Mouse (Mus musculus) MEL (cell line): ENCODE data around the gene Lamp1.

ENCODE experiments used
- CTCF ChIP-seq, 3 experiments: IDR thresholded peaks in 2 of 3; conservative IDR thresholded peaks in 1 of 3; 2 replicates each; pipeline ENCODE4 v1.5.1; 2011 to 2012; ENCODE audit warnings: low read length in 3 of 3, low read depth in 2 of 3, mild to moderate bottlenecking in 2 of 3, improper control_type of control experiment in 1 of 3, inconsistent platforms in 1 of 3, mixed read lengths in 1 of 3, moderate library complexity in 1 of 3; ENCODE audit not compliant: control insufficient read depth in 1 of 3, insufficient read depth in 1 of 3, poor library complexity in 1 of 3, severe bottlenecking in 1 of 3
- EP300 ChIP-seq, 2 experiments: IDR thresholded peaks; 2 replicates each; pipeline ENCODE4 v1.6.1; 2011; ENCODE audit warnings: improper control_type of control experiment in 2 of 2, low read length in 2 of 2, low read depth in 1 of 2, mild to moderate bottlenecking in 1 of 2
- GATA1 ChIP-seq: IDR thresholded peaks from 2 replicates; pipeline ENCODE4 v1.6.1; 2011; ENCODE audit warnings: low read depth, low read length, improper control_type of control experiment
- MAX ChIP-seq: IDR thresholded peaks from 2 replicates; pipeline ENCODE4 v1.6.1; 2011; ENCODE audit warnings: low read length, improper control_type of control experiment
- MAZ ChIP-seq: IDR thresholded peaks from 2 replicates; pipeline ENCODE4 v1.6.1; 2012; ENCODE audit warnings: low read depth, mild to moderate bottlenecking, inconsistent platforms, low read length, improper control_type of control experiment
- MEF2A ChIP-seq: IDR thresholded peaks from 2 replicates; pipeline ENCODE4 v1.6.1; 2014; ENCODE audit warnings: low read depth, mild to moderate bottlenecking, inconsistent platforms, low read length, improper control_type of control experiment; ENCODE audit not compliant: poor library complexity, insufficient replicate concordance, severe bottlenecking; ENCODE audit errors: extremely low read depth
- MYC ChIP-seq: IDR thresholded peaks from 2 replicates; pipeline ENCODE4 v1.6.1; 2011; ENCODE audit warnings: low read depth, mild to moderate bottlenecking, low read length, improper control_type of control experiment, moderate library complexity
- NELFE ChIP-seq: IDR thresholded peaks from 2 replicates; pipeline ENCODE4 v1.6.1; 2011; ENCODE audit warnings: low read depth, low read length, improper control_type of control experiment
- TCF12 ChIP-seq: IDR thresholded peaks from 2 replicates; pipeline ENCODE4 v1.6.1; 2014; ENCODE audit warnings: low read depth, mild to moderate bottlenecking, inconsistent platforms, low read length, improper control_type of control experiment, moderate library complexity
- USF1 ChIP-seq: IDR thresholded peaks from 2 replicates; pipeline ENCODE4 v1.6.1; 2014; ENCODE audit warnings: low read depth, mild to moderate bottlenecking, inconsistent platforms, low read length, improper control_type of control experiment, moderate library complexity

DNA sequence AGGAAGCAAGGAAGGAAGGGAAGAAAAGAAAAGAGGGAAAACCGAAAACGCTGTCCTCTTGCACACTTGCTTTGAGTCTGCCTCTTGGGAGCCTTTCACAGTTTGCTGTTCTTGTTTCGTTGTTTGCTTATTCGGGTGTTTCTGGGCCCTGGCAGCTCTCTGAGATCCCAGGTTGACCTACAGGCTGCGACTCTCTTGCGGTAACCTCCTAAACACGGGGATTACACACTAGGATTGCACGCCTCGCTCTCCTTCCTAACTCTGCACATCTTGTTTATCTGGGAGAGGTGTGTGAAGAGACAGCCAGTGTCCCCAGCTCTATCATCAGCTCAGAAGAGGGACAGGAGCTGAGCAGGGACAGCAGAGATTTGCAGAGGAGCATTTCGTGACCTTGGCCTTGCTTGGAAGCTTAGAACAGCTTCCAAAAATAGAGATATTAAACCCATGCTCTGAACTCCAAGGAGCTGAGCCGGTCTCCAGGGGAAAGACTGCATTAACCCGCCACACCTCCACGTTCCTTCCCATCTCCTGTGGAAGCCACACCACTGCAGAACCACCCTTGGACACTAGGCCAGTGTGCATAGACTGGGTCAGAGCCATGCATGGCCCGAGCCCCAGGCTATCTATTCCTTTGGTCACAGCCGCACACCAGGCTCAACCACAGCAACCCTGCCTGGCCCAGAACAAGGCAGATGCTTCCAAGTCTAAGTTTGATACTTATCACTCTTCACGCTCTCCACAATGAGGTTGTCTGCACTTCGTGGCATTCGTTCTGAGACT is 22.1 kb downstream of the Lamp1 start:
- TF ChIP-seq CTCF (IDR thresholded peaks at IDR 0.05 in 2 of 3, conservative IDR thresholded peaks at IDR 0.05 in 1 of 3; ENCODE audit: control insufficient read depth in 1 of 3, insufficient read depth in 1 of 3, low read depth in 2 of 3, low read length in 3 of 3, poor library complexity in 1 of 3, severe bottlenecking in 1 of 3) (no peak), EP300 (IDR thresholded peaks at IDR 0.05; ENCODE audit: low read depth in 1 of 2, low read length in 2 of 2) (no peak), MAZ (no peak), MEF2A (no peak), MAX (no peak), MYC (no peak), NELFE (no peak), USF1 (no peak), GATA1 (no peak), TCF12 (no peak)
